Mouse (Mus musculus) mesoderm, embryonic 11.5 days (tissue): ENCODE measurements around the gene Fkbp3.

Experiments used
- DNase-seq: peaks from one replicate; pipeline ENCODE4 v3.0.0-alpha.2; 2012; ENCODE audit warnings: low read depth, low spot score

Fkbp3 gene

GRCm38 (mm10) chr12:65035839-65036189, 38.0 kb downstream of the Fkbp3 start:
- DNase-seq, result no peak

DNA sequence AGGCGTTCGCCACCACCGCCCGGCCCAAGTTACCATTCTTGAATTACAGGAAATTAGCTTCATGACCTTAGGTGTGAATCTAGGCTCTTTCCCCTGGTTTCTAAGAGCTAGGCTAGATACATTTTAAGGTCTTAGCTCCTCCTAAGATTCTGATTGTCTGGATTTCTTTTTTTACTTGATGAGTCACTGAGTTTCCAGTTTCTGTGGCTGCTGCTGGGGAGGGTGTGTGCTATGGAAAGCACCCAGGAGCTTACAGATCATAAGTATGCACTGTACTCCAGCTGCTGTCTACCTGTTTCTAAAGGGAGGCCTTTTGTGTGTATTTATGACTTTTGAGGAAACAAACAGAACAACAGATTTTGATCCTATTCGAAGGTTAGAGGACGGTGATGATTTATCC, 51.0 kb downstream of the Fkbp3 start:
- no peak for DNase-seq
